Mouse (Mus musculus) lung, adult 2 months (tissue): ENCODE measurements at regions not wholly inside any gene's neighbourhood (a gene's known extent, or its start where the extent isn't known, plus 50 kb on each side); places are given as distances from the start of the nearest gene placed in this dataset.

Experiments used
- CTCF ChIP-seq: fragments of 200-500 bp; IDR thresholded peaks from 2 replicates; pipeline ENCODE4 v1.5.1; 2011; ENCODE audit warnings: mild to moderate bottlenecking, low read length, control low read depth; ENCODE audit not compliant: insufficient read depth
- POLR2A ChIP-seq: fragments of 200-500 bp; IDR thresholded peaks from 2 replicates; pipeline ENCODE4 v1.6.1; 2011; ENCODE audit warnings: low read depth, mild to moderate bottlenecking, control low read depth, low read length, borderline replicate concordance; ENCODE audit errors: extremely low read depth

- TF ChIP-seq POLR2A, result no peak
- TF ChIP-seq CTCF, result no peak
These were observed 279.8 kb upstream of the Tle1 start for GRCm38 (mm10) chr4:72480535-72480934.
